Mouse (Mus musculus): ENCODE measurements at regions not wholly inside any gene's neighbourhood (a gene's known extent, or its start where the extent isn't known, plus 50 kb on each side); places are given as distances from the start of the nearest gene placed in this dataset. TPM values are rescaled to one million over a fixed set of nuclear protein-coding genes. Genes with fewer than 3 reads are reported as not detected.

DNA sequence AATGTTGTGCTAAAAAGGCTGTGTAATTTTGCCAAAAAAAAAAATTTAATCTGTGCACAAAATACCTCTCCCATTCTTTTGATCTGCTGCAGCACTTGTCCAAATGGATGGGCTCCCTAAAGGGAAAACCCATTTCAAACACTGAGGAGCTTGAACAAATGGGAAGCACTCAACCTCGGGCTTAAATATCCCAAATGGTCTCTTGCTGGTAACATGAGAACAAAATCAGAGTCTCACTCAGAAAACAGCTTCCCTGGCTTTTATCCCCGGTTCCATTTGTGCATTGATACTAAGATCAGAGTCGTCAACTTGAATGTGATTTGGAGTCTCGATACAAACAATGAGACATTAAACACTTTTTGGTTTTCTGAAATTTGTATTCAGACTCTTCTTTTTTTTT, 59.9 kb upstream of the Zpld1 start:
- no peak for TF ChIP-seq EP300 (optimal IDR thresholded peaks at IDR 0.05)
- no peak for TF ChIP-seq CTCF (IDR thresholded peaks at IDR 0.05; ENCODE audit: low read depth)
- Histone ChIP-seq H3K9me3 (ENCODE audit: control insufficient read depth, low read length) (no peaks in the 10 kb centered on the region), H3K27me3 (ENCODE audit: control insufficient read depth, insufficient read depth, low read length) (no peaks in the 10 kb centered on the region), H3K9ac (ENCODE audit: low read length) (no peak overlapping the region), H3K4me1 (replicated peaks; ENCODE audit: control insufficient read depth, insufficient read depth) (no peaks in the 10 kb centered on the region), H3K4me2 (replicated peaks; ENCODE audit: low read depth) (no peak overlapping the region), H3K27ac (replicated peaks) (no peak overlapping the region), H3K36me3 (ENCODE audit: control insufficient read depth, insufficient read depth, low read length) (no peaks in the 10 kb centered on the region), H3K4me3 (ENCODE audit: low read depth, low read length) (no peak overlapping the region)
- DNase-seq (ENCODE audit: low spot score) (no peak), ATAC-seq (ENCODE audit: low FRiP score, low TSS enrichment) (no peak)
- 65% methylated on average over 4 of the region's 4 CpGs for WGBS

- H3K36me3 ChIP-seq (ENCODE audit: control insufficient read depth, insufficient read depth, low read length): no peaks in the 10 kb centered on the region
- H3K4me3 ChIP-seq (ENCODE audit: low read depth, low read length): no peak overlapping the region
- no peaks in the 10 kb centered on the region for H3K4me1 ChIP-seq (replicated peaks; ENCODE audit: control insufficient read depth, insufficient read depth)
- H3K27ac ChIP-seq (replicated peaks): no peak overlapping the region
- H3K27me3 ChIP-seq (ENCODE audit: control insufficient read depth, insufficient read depth, low read length): no peaks in the 10 kb centered on the region
- TF ChIP-seq EP300 (optimal IDR thresholded peaks at IDR 0.05) (no peak), CTCF (IDR thresholded peaks at IDR 0.05; ENCODE audit: low read depth) (no peak)
- H3K9ac ChIP-seq (ENCODE audit: low read length): no peak overlapping the region
- ATAC-seq (ENCODE audit: low FRiP score, low TSS enrichment): no peak
- no peaks in the 10 kb centered on the region for H3K9me3 ChIP-seq (ENCODE audit: control insufficient read depth, low read length)
- DNase-seq (ENCODE audit: low spot score): no peak
- 75% methylated on average over 3 of the region's 3 CpGs for WGBS
- H3K4me2 ChIP-seq (replicated peaks; ENCODE audit: low read depth): no peak overlapping the region
Observed at GRCm38 (mm10) chr16:55356097-55356496, 58.3 kb upstream of the Zpld1 start.

Small RNA genes in the stretch of these regions (microRNA-seq; reads per million reads assigned to microRNA genes)
- gene Mir5118: not detected
